Mouse (Mus musculus) G1E (cell line): Measurements from ENCODE around the gene Sfrp5.

Experiments
- CTCF ChIP-seq: IDR thresholded peaks from 2 replicates; pipeline ENCODE4 v1.5.1; 2012; ENCODE audit warnings: low read depth, low read length, inconsistent platforms, mixed read lengths
- TAL1 ChIP-seq: conservative IDR thresholded peaks from 2 replicates; pipeline ENCODE4 v1.6.1; 2012; ENCODE audit warnings: low read depth, low read length, inconsistent platforms, mixed read lengths

GRCm38 (mm10) chr19:42148569-42148860, 53.5 kb downstream of the Sfrp5 start:
- TF ChIP-seq CTCF (no peak), TAL1 (no peak)
